Mouse (Mus musculus) left cerebral cortex, postnatal 4 days (tissue): ENCODE data around the gene Evc. TPM values are rescaled to one million over a fixed set of nuclear protein-coding genes. Genes with fewer than 3 reads are reported as not detected.

Source experiments
- DNase-seq: peaks from one replicate; pipeline ENCODE4 v3.0.0-alpha.2; 2022
- intact Hi-C: fragments of 180-260 bp; cut with DNase I; formaldehyde crosslinking; loops from one replicate; pipeline ENCODE4 v1.15.1; 2025
- total RNA-seq, 2 experiments: library from RNA; stranded (reverse); gene quantifications; 2 replicates each; pipeline ENCODE4 v1.2.3; 2021

Evc gene
- total RNA-seq, 2 experiments from 2014 or later = 6.6 to 7.9 TPM

- peak; percentile 59 for DNase-seq
- intact Hi-C loops = no loop called here
Observed at GRCm38 (mm10) chr5:37243169-37243886, 93.4 kb downstream of the Evc start.

DNA sequence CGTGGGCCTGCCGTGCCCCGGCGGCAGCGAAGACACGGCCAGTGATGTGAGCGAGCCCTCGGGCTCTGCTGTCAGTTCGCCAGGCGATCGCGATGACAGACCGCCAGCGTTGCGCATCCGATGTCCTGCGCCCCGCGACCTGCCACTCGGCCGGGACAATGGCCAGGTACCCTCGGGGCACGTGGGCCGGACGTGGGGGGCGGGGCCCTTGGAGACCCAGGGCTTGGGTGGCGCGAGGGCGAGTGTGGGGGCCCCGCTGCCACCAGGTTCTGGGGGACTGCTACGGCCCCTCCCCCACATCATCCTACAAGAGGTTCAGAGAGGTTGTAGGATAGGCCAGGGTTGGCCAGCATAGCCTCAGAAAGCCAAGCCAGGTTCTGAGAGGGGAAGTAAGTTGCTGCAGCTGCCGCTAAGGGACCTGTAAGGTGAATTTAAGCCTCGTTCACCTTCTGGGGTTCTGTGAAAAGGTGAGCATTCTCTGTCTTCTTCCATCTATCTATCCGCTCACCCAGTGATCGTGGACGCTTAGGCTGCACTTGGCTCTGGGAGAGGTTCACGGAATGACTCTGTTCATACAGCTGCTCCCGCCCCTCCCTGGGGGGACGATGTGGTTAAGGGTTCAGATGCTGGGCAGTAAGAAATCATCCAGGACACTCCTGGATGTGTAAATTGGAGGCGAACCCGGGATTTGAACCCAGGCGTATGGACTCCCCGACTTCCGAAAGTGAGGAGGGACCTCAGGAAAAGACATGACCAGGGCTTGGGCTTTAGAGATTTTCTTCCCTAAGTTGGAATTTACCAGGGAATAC is 94.1 kb downstream of the Evc start:
- intact Hi-C loops = no loop called here
- peak; percentile 50 for DNase-seq

GRCm38 (mm10) chr5:37241651-37242151 is 95.0 kb downstream of the Evc start, which contains the start of gene Crmp1:
Crmp1 (plus strand) TSS chr5:37241940.
- intact Hi-C loops = no loop called here
- peak; percentile 95 for DNase-seq

DNA sequence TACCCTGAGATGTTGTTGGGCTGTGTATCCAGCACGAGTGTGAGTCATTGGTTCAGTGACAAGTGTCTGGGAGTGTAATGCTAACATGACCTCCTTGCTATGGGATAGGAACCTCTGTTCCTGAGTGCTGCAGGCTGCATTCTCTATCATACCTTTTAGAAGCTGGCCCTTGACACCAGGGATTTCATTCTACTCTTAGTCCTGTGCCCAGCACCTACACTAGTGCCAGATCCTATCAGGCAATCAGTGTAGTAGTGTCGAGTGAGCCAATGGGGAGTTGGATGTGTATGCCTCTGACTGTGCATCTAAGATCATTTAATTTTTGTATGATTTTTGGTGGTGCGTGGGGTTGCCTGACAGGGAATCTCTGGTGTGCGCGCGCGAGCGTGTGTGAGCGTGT is 95.5 kb downstream of the Evc start:
- no peak for DNase-seq
- intact Hi-C loops = no loop called here

DNA sequence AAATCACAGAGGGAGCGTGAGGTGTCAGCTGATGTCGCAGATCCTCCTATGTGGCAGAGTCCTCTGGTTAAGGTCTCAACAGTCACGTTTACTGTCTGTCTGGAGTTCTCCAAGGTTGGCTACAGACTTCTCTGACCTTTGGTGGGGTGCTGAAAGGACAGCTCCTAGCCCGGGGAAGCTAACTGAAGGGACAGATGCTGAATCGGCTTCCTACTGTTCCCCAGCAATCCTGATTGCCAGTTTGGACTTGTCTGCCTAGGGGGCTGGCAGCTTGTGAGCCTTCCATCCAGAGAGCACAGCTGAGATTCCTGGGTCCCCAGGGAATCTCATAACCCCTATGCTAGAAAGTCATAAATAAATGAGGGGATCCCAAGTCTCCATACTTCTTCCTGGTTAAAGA is 96.1 kb downstream of the Evc start:
- DNase-seq = peak; percentile 56
- intact Hi-C loops = no loop called here

Other genes with a start within 250 kb of the Evc start
- 1,000 to 10,000 TPM; 1,527 to 1,566 TPM for gene Crmp1, start 95.0 kb downstream of the Evc start, total RNA-seq
- 1 to 10 TPM; 4.2 TPM for gene Evc2, start 1.6 kb upstream of the Evc start, total RNA-seq